Mouse (Mus musculus) stomach, adult 2 months (tissue): Measurements from ENCODE around the gene Hdc. TPM values are rescaled to one million over a fixed set of nuclear protein-coding genes. Genes with fewer than 3 reads are reported as not detected.

Experiments used
- polyA plus RNA-seq: library from polyadenylated mRNA; depleted of rRNA; stranded (reverse); fragments of >200 nt; gene quantifications from 2 replicates; pipeline ENCODE4 v1.2.3, GENCODE M21; 2012; rRNA removed

Gene Hdc
- polyA plus RNA-seq, result 6.6 and 8.6 TPM in 2 replicates

GRCm38 (mm10) chr2:126619249-126619704 lies at the start of gene Hdc:
TSS of gene Hdc (minus strand) at chr2:126619299.

DNA sequence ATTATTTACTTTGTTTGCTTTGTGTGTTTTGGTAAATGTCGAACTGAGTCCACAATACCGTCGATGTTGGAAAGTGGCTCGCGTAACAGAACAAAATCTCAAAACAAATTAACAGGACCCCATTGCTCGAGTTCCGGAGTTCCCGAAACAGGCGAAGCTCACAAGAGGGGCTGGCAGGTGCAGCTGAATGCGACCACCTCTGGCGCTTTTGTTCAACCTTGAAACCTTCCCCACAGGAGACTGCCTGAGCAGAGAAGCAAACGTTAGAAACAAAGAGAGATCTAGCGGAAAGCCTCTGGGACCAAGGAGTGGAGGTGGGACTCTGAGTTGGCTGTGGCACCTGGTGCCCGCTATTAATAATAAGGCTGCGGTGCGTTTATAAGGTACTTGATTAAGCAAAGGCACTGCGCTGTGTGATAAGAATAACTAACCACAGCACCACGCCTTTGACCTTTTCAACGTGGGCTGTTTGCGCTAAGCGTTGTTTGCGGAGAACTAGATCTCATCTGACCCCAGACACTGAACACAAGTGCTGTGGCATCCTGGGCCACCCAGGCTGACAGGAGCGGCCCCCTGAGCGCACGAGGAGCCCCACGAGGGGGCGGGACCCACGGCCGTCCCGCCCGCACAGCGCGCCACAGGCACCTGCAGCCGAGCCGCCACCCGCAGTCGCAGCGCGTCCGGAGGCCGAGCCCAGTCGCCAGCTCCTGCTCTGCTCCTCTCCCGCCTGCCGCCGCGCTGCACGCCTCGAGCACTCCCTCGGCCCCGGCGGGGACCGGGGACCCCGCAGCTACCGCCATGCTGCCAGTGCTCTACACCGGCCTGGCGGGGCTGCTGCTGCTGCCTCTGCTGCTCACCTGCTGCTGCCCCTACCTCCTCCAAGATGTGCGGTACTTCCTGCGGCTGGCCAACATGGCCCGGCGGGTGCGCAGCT lies 66.5 kb downstream of the Hdc start, which contains the start of gene Slc27a2:
Slc27a2 (plus strand) TSS at position 51 of the 934 bp plus-strand sequence.

Other genes starting within 250 kb of the Hdc start
- gene Atp8b4, start 118.6 kb downstream of the Hdc start, polyA plus RNA-seq, result 0.02 and 0.06 TPM in 2 replicates
- gene Slc27a2, start 66.9 kb downstream of the Hdc start, polyA plus RNA-seq, result 1.9 and 2.3 TPM in 2 replicates
- 1.6 and 1.7 TPM in 2 replicates for gene Gabpb1, start 57.0 kb upstream of the Hdc start, polyA plus RNA-seq
- 3.1 and 4.0 TPM in 2 replicates for gene Usp8, start 88.0 kb upstream of the Hdc start, polyA plus RNA-seq
- gene Usp50, start 164.2 kb upstream of the Hdc start, polyA plus RNA-seq, result 0.04 and 0.12 TPM in 2 replicates